ENCODE assay signal across 18 mouse cellular contexts in the genomic region with DNA sequence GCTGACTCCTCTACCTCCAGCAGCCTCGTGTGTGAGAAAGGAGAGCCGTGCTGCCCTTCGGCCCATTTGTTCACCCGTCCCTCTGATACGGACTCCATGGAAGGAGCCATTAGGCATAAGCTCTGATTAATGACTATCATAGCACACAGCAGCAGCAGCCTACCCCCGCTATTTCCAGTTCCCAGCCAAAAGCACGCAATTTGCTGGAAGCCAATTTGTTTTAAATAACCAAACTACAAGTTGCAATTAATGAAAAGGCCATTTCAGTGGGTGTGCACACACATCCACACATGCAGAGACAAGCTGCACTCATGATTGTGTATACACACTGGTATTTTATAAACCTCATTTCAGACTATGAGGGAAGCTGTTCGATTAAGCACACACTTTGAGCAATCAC.
A peak's percentile ranks its signal among the peaks of the same experiment; 100 is the strongest.
DNase-seq lines count a peak whose midpoint lies in the region; ATAC-seq and TF ChIP-seq lines count a peak whose summit lies in the region.
"Had no signal": no experiment of that assay in that cellular context is flagged by ENCODE, and none has a peak within 500 bp of the region (broad histone marks: within the 10 kb centered on the region; RNA-seq: fewer than 3 reads in every experiment).

No protein-coding gene starts in this region.

- peak; percentile 5 for DNase-seq in midbrain, postnatal 0 days (ENCODE audit: low spot score)
- no peak for DNase-seq in midbrain, embryonic 14.5 days
- peak; percentile 21 to 33 for DNase-seq in layer of hippocampus, adult 8-10 months (ENCODE audit: low spot score in 2 of 2)
- DNase-seq in urinary bladder, postnatal 4 days (ENCODE audit: low spot score in 2 of 2): no peak
- DNase-seq: adrenal gland, adult 2 months; cerebellum, adult 18-20 months; cerebellum, postnatal 14 days; gastrocnemius, adult 2 months; kidney, postnatal 25 days; liver, embryonic 13.5 days; lung, adult 2 months; lung, postnatal 14 days; thymus, adult 18-20 months had no signal

- H3K4me2 ChIP-seq in hindbrain, embryonic 15.5 days: no peak overlapping the region
- H3K4me2 ChIP-seq in hindbrain, embryonic 12.5 days (replicated peaks): no peak overlapping the region
- H3K4me2 ChIP-seq in midbrain, postnatal 0 days (ENCODE audit: low read depth, low read length, poor library complexity, severe bottlenecking): no peak overlapping the region
- H3K4me2 ChIP-seq in midbrain, embryonic 14.5 days (ENCODE audit: low read length): no peak overlapping the region
- H3K4me2 ChIP-seq: embryonic facial prominence, embryonic 12.5 days; liver, embryonic 13.5 days had no signal

- H3K27me3 ChIP-seq in hindbrain, embryonic 15.5 days: no peaks in the 10 kb centered on the region
- H3K27me3 ChIP-seq in hindbrain, embryonic 12.5 days: no peaks in the 10 kb centered on the region
- H3K27me3 ChIP-seq in midbrain, postnatal 0 days (ENCODE audit: insufficient read depth, low read length): no peaks in the 10 kb centered on the region
- no peaks in the 10 kb centered on the region for H3K27me3 ChIP-seq in midbrain, embryonic 14.5 days (ENCODE audit: control insufficient read depth, insufficient read depth, low read length)
- H3K27me3 ChIP-seq: embryonic facial prominence, embryonic 12.5 days; liver, embryonic 13.5 days had no signal

- no peak overlapping the region for H3K4me3 ChIP-seq in hindbrain, embryonic 15.5 days
- no peak overlapping the region for H3K4me3 ChIP-seq in hindbrain, embryonic 12.5 days
- H3K4me3 ChIP-seq in midbrain, postnatal 0 days (ENCODE audit: low read depth, low read length): no peak overlapping the region
- H3K4me3 ChIP-seq in midbrain, embryonic 14.5 days (replicated peaks; ENCODE audit: low read depth, low read length): no peak overlapping the region
- H3K4me3 ChIP-seq in olfactory bulb, adult 2 months (ENCODE audit: insufficient read depth, low read depth, low read length): no peak overlapping the region
- H3K4me3 ChIP-seq: embryonic facial prominence, embryonic 12.5 days; gastrocnemius, adult 2 months; liver, embryonic 13.5 days had no signal

- TF ChIP-seq CTCF in midbrain, postnatal 0 days (IDR thresholded peaks at IDR 0.05): no peak
- no peak for TF ChIP-seq CTCF in olfactory bulb, adult 2 months (IDR thresholded peaks at IDR 0.05; ENCODE audit: insufficient read depth, low read depth, low read length)

- peak; percentile 68; the same call in 1 of the 2 replicates for ATAC-seq in hindbrain, embryonic 15.5 days (ENCODE audit: low FRiP score, low read depth)
- ATAC-seq in hindbrain, embryonic 12.5 days (ENCODE audit: low FRiP score): no peak
- no peak for ATAC-seq in midbrain, postnatal 0 days (ENCODE audit: low FRiP score)
- ATAC-seq in midbrain, embryonic 14.5 days (ENCODE audit: low FRiP score, low TSS enrichment): no peak
- ATAC-seq: intestine, postnatal 0 days had no signal

- no peak overlapping the region; the same call in 1 of the 2 replicates for H3K27ac ChIP-seq in hindbrain, embryonic 15.5 days (replicated peaks)
- no peak overlapping the region for H3K27ac ChIP-seq in hindbrain, embryonic 12.5 days
- H3K27ac ChIP-seq in midbrain, postnatal 0 days (ENCODE audit: low read depth, low read length): no peak overlapping the region
- no peak overlapping the region for H3K27ac ChIP-seq in midbrain, embryonic 14.5 days (replicated peaks; ENCODE audit: low read depth, low read length)
- H3K27ac ChIP-seq in olfactory bulb, adult 2 months (ENCODE audit: insufficient read depth, low read depth, low read length): peak overlapping the region; percentile 53
- H3K27ac ChIP-seq: embryonic facial prominence, embryonic 12.5 days; gastrocnemius, adult 2 months; liver, embryonic 13.5 days had no signal

- no peak for TF ChIP-seq POLR2A in olfactory bulb, adult 2 months (IDR thresholded peaks at IDR 0.05; ENCODE audit: insufficient read depth, low read depth, low read length)

- H3K9me3 ChIP-seq in hindbrain, embryonic 15.5 days: no peaks in the 10 kb centered on the region
- no peaks in the 10 kb centered on the region for H3K9me3 ChIP-seq in hindbrain, embryonic 12.5 days (replicated peaks)
- no peaks in the 10 kb centered on the region for H3K9me3 ChIP-seq in midbrain, postnatal 0 days (ENCODE audit: low read length)
- no peaks in the 10 kb centered on the region for H3K9me3 ChIP-seq in midbrain, embryonic 14.5 days (ENCODE audit: control insufficient read depth, low read length)
- H3K9me3 ChIP-seq: embryonic facial prominence, embryonic 12.5 days; liver, embryonic 13.5 days had no signal

- H3K36me3 ChIP-seq in hindbrain, embryonic 15.5 days: no peaks in the 10 kb centered on the region
- H3K36me3 ChIP-seq in hindbrain, embryonic 12.5 days: no peaks in the 10 kb centered on the region
- no peaks in the 10 kb centered on the region for H3K36me3 ChIP-seq in midbrain, postnatal 0 days (ENCODE audit: insufficient read depth, low read length)
- no peaks in the 10 kb centered on the region for H3K36me3 ChIP-seq in midbrain, embryonic 14.5 days (ENCODE audit: control insufficient read depth, insufficient read depth, low read length)
- H3K36me3 ChIP-seq: embryonic facial prominence, embryonic 12.5 days; liver, embryonic 13.5 days had no signal

- no peaks in the 10 kb centered on the region; the same call in 1 of the 2 replicates for H3K4me1 ChIP-seq in hindbrain, embryonic 15.5 days (replicated peaks)
- H3K4me1 ChIP-seq in hindbrain, embryonic 12.5 days: no peaks in the 10 kb centered on the region
- no peaks in the 10 kb centered on the region for H3K4me1 ChIP-seq in midbrain, postnatal 0 days (ENCODE audit: insufficient read depth, low read length)
- no peaks in the 10 kb centered on the region for H3K4me1 ChIP-seq in midbrain, embryonic 14.5 days (ENCODE audit: control insufficient read depth, insufficient read depth, low read length)
- peaks cover 8% of the 10 kb centered on the region for H3K4me1 ChIP-seq in olfactory bulb, adult 2 months (ENCODE audit: control insufficient read depth, insufficient read depth, low read length)
- H3K4me1 ChIP-seq: embryonic facial prominence, embryonic 12.5 days; liver, embryonic 13.5 days had no signal

- WGBS in hindbrain, embryonic 15.5 days: 51% methylated on average over 8 of the region's 8 CpGs
- 70% methylated on average over 8 of the region's 8 CpGs for WGBS in hindbrain, embryonic 12.5 days
- 61% methylated on average over 8 of the region's 8 CpGs for WGBS in midbrain, postnatal 0 days
- 71% methylated on average over 8 of the region's 8 CpGs for WGBS in midbrain, embryonic 14.5 days
- 23% methylated on average over 8 of the region's 8 CpGs for WGBS in olfactory bulb, adult 2 months

- H3K9ac ChIP-seq in hindbrain, embryonic 15.5 days: no peak overlapping the region
- H3K9ac ChIP-seq in hindbrain, embryonic 12.5 days: no peak overlapping the region
- no peak overlapping the region for H3K9ac ChIP-seq in midbrain, postnatal 0 days (replicated peaks; ENCODE audit: low read length, poor library complexity, severe bottlenecking)
- H3K9ac ChIP-seq in midbrain, embryonic 14.5 days (replicated peaks; ENCODE audit: low read length): no peak overlapping the region
- H3K9ac ChIP-seq: embryonic facial prominence, embryonic 12.5 days; liver, embryonic 13.5 days had no signal

Comparison
In these comparisons a context has a peak if more than half of its experiments do, and no peak if none do; other contexts are left out.
1. DNase-seq: peak in midbrain, postnatal 0 days (single experiment) and layer of hippocampus, adult 8-10 months (2 of 2); none in midbrain, embryonic 14.5 days (single experiment) and urinary bladder, postnatal 4 days (0 of 2).